Mouse (Mus musculus) erythroblast, adult 5-6 weeks (primary cell): ENCODE results near the gene 2900026A02Rik. TPM values are rescaled to one million over a fixed set of nuclear protein-coding genes. Genes with fewer than 3 reads are reported as not detected.

Experiments used
- ATAC-seq: replicated peaks from 2 replicates; pipeline ENCODE4 v1.8.0; 2016; ENCODE audit warnings: moderate number of reproducible peaks, mild to moderate bottlenecking, moderate TSS enrichment, inconsistent platforms; ENCODE audit not compliant: poor library complexity, low FRiP score, severe bottlenecking
- total RNA-seq, 2 experiments: library from RNA; stranded (forward) in 1 of 2; stranded (reverse) in 1 of 2; fragments of 150-400 nt in 1 of 2; fragments of 200-764, 138-1000 nt in 1 of 2; gene quantifications; 2 replicates each; pipeline versions ENCODE4 v1.2.3 to v1.2.4; 2015 to 2017; ENCODE audit warnings: low replicate concordance in 2 of 2

2900026A02Rik gene
- total RNA-seq, 2 experiments from 2014 or later: 0.85 to 1.2 TPM

GRCm38 (mm10) chr5:113154441-113154840, 66.6 kb downstream of the 2900026A02Rik start:
- ATAC-seq: no peak

- ATAC-seq: no peak
These were observed 67.6 kb downstream of the 2900026A02Rik start for GRCm38 (mm10) chr5:113153508-113153830.

GRCm38 (mm10) chr5:113152663-113153507, 68.2 kb downstream of the 2900026A02Rik start:
- ATAC-seq: no peak

- ATAC-seq: no peak
These were observed 69.4 kb downstream of the 2900026A02Rik start for GRCm38 (mm10) chr5:113151554-113152103.

GRCm38 (mm10) chr5:113150871-113151553, 70.0 kb downstream of the 2900026A02Rik start:
- no peak for ATAC-seq

GRCm38 (mm10) chr5:113149052-113149451, 72.0 kb downstream of the 2900026A02Rik start:
- no peak for ATAC-seq

GRCm38 (mm10) chr5:113147994-113148471, 73.0 kb downstream of the 2900026A02Rik start:
- ATAC-seq: no peak

- no peak for ATAC-seq
These were observed 74.4 kb downstream of the 2900026A02Rik start for GRCm38 (mm10) chr5:113146656-113147055.

GRCm38 (mm10) chr5:113145171-113145570, 75.9 kb downstream of the 2900026A02Rik start:
- ATAC-seq: no peak

- no peak for ATAC-seq
These were observed 78.5 kb downstream of the 2900026A02Rik start for GRCm38 (mm10) chr5:113142486-113142885.

- no peak for ATAC-seq
These were observed 79.0 kb downstream of the 2900026A02Rik start for GRCm38 (mm10) chr5:113142018-113142417.

- no peak for ATAC-seq
These were observed 80.2 kb downstream of the 2900026A02Rik start for GRCm38 (mm10) chr5:113140872-113141271.

- no peak for ATAC-seq
These were observed 81.0 kb downstream of the 2900026A02Rik start for GRCm38 (mm10) chr5:113140051-113140450.

GRCm38 (mm10) chr5:113139064-113139726, 81.8 kb downstream of the 2900026A02Rik start:
- no peak for ATAC-seq

- no peak for ATAC-seq
These were observed 82.5 kb downstream of the 2900026A02Rik start for GRCm38 (mm10) chr5:113138319-113139063.

GRCm38 (mm10) chr5:113137691-113138318, 83.2 kb downstream of the 2900026A02Rik start:
- ATAC-seq: no peak

- ATAC-seq: no peak
These were observed 84.0 kb downstream of the 2900026A02Rik start for GRCm38 (mm10) chr5:113136951-113137487.

GRCm38 (mm10) chr5:113135513-113135912, 85.5 kb downstream of the 2900026A02Rik start:
- no peak for ATAC-seq
